Mouse (Mus musculus) MEL (cell line): ENCODE measurements around the gene Fgfr2. TPM values are rescaled to one million over a fixed set of nuclear protein-coding genes. Genes with fewer than 3 reads are reported as not detected.

Source experiments
- DNase-seq: peaks from one replicate; pipeline ENCODE4 v3.0.0; 2011; ENCODE audit warnings: low read depth, low spot score
- H3K27ac ChIP-seq: 2 replicates; pipeline ENCODE4 v1.5.1; 2012; ENCODE audit warnings: low read depth, mild to moderate bottlenecking, control low read depth, low read length, moderate library complexity; ENCODE audit not compliant: control insufficient read depth
- H3K27me3 ChIP-seq, 2 experiments: fragments of 150-350 bp in 1 of 2; sonication (generic) in 1 of 2; 2 replicates each; pipeline ENCODE4 v1.6.1; 2012; ENCODE audit warnings: low read length in 2 of 2, mild to moderate bottlenecking in 2 of 2, improper control_type of control experiment in 1 of 2, moderate library complexity in 1 of 2; ENCODE audit not compliant: insufficient read depth in 2 of 2, control insufficient read depth in 1 of 2
- H3K36me3 ChIP-seq, 2 experiments: 2 replicates each; pipeline ENCODE4 v1.6.1; 2012 to 2014; ENCODE audit warnings: low read length in 2 of 2, improper control_type of control experiment in 1 of 2, inconsistent platforms in 1 of 2, mild to moderate bottlenecking in 1 of 2; ENCODE audit not compliant: insufficient read depth in 2 of 2, control insufficient read depth in 1 of 2
- H3K4me1 ChIP-seq, 2 experiments: fragments of 150-350 bp in 1 of 2; sonication (generic) in 1 of 2; 2 replicates each; pipeline ENCODE4 v1.6.1; 2012; ENCODE audit warnings: low read length in 2 of 2, improper control_type of control experiment in 1 of 2, mild to moderate bottlenecking in 1 of 2; ENCODE audit not compliant: insufficient read depth in 2 of 2, control insufficient read depth in 1 of 2
- H3K4me3 ChIP-seq, 2 experiments: fragments of 150-350 bp in 1 of 2; sonication (generic) in 1 of 2; 2 replicates each; pipeline ENCODE4 v1.5.1; 2012; ENCODE audit warnings: low read depth in 2 of 2, low read length in 2 of 2, mild to moderate bottlenecking in 2 of 2, moderate library complexity in 2 of 2, control low read depth in 1 of 2, improper control_type of control experiment in 1 of 2; ENCODE audit not compliant: control insufficient read depth in 1 of 2, insufficient read depth in 1 of 2
- H3K79me2 ChIP-seq: 2 replicates; pipeline ENCODE4 v1.6.1; 2012; ENCODE audit warnings: mild to moderate bottlenecking, low read length, moderate library complexity; ENCODE audit not compliant: control insufficient read depth, poor library complexity, insufficient read depth
- H3K9ac ChIP-seq: 2 replicates; pipeline ENCODE4 v1.6.1; 2012; ENCODE audit warnings: low read depth, mild to moderate bottlenecking, control low read depth, low read length, moderate library complexity; ENCODE audit not compliant: control insufficient read depth, poor library complexity, severe bottlenecking
- H3K9me3 ChIP-seq: fragments of 150-350 bp; sonication (generic); replicated peaks from 2 replicates; pipeline ENCODE4 v1.6.1; 2012; ENCODE audit warnings: mild to moderate bottlenecking, low read length, improper control_type of control experiment, moderate library complexity; ENCODE audit not compliant: insufficient read depth
- CHD1 ChIP-seq: IDR thresholded peaks from 2 replicates; pipeline ENCODE4 v1.6.1; 2012; ENCODE audit warnings: low read depth, mild to moderate bottlenecking, inconsistent platforms, low read length, improper control_type of control experiment
- E2F4 ChIP-seq: IDR thresholded peaks from 2 replicates; pipeline ENCODE4 v1.6.1; 2011; ENCODE audit warnings: low read depth, low read length, improper control_type of control experiment, borderline replicate concordance
- ELF1 ChIP-seq: IDR thresholded peaks from 2 replicates; pipeline ENCODE4 v1.6.1; 2014; ENCODE audit warnings: low read depth, mild to moderate bottlenecking, inconsistent platforms, low read length, improper control_type of control experiment, moderate library complexity
- ETS1 ChIP-seq: IDR thresholded peaks from 2 replicates; pipeline ENCODE4 v1.6.1; 2012; ENCODE audit warnings: low read depth, mild to moderate bottlenecking, inconsistent platforms, low read length, improper control_type of control experiment, moderate library complexity
- GATA1 ChIP-seq: IDR thresholded peaks from 2 replicates; pipeline ENCODE4 v1.6.1; 2011; ENCODE audit warnings: low read depth, low read length, improper control_type of control experiment
- MAFK ChIP-seq: IDR thresholded peaks from 2 replicates; pipeline ENCODE4 v1.6.1; 2011; ENCODE audit warnings: low read depth, mild to moderate bottlenecking, low read length, improper control_type of control experiment, borderline replicate concordance
- MAX ChIP-seq: IDR thresholded peaks from 2 replicates; pipeline ENCODE4 v1.6.1; 2011; ENCODE audit warnings: low read length, improper control_type of control experiment
- MAZ ChIP-seq: IDR thresholded peaks from 2 replicates; pipeline ENCODE4 v1.6.1; 2012; ENCODE audit warnings: low read depth, mild to moderate bottlenecking, inconsistent platforms, low read length, improper control_type of control experiment
- MEF2A ChIP-seq: IDR thresholded peaks from 2 replicates; pipeline ENCODE4 v1.6.1; 2014; ENCODE audit warnings: low read depth, mild to moderate bottlenecking, inconsistent platforms, low read length, improper control_type of control experiment; ENCODE audit not compliant: poor library complexity, insufficient replicate concordance, severe bottlenecking; ENCODE audit errors: extremely low read depth
- MXI1 ChIP-seq: IDR thresholded peaks from 2 replicates; pipeline ENCODE4 v1.6.1; 2011; ENCODE audit warnings: mild to moderate bottlenecking, low read depth, low read length, improper control_type of control experiment
- MYC ChIP-seq: IDR thresholded peaks from 2 replicates; pipeline ENCODE4 v1.6.1; 2011; ENCODE audit warnings: low read depth, mild to moderate bottlenecking, low read length, improper control_type of control experiment, moderate library complexity
- NELFE ChIP-seq: IDR thresholded peaks from 2 replicates; pipeline ENCODE4 v1.6.1; 2011; ENCODE audit warnings: low read depth, low read length, improper control_type of control experiment
- NRF1 ChIP-seq: IDR thresholded peaks from 2 replicates; pipeline ENCODE4 v1.6.1; 2014; ENCODE audit warnings: low read depth, mild to moderate bottlenecking, inconsistent platforms, low read length, improper control_type of control experiment, moderate library complexity; ENCODE audit not compliant: poor library complexity, insufficient read depth, severe bottlenecking
- POLR2AphosphoS5 ChIP-seq: IDR thresholded peaks from 2 replicates; pipeline ENCODE4 v1.6.1; 2012; ENCODE audit warnings: low read depth, borderline replicate concordance, mild to moderate bottlenecking, inconsistent platforms, low read length, moderate library complexity, mixed read lengths
- RAD21 ChIP-seq: IDR thresholded peaks from 2 replicates; pipeline ENCODE4 v1.6.1; 2011; ENCODE audit warnings: mild to moderate bottlenecking, low read depth, low read length, improper control_type of control experiment
- RCOR1 ChIP-seq: IDR thresholded peaks from 2 replicates; pipeline ENCODE4 v1.6.1; 2012; ENCODE audit warnings: low read depth, mild to moderate bottlenecking, inconsistent platforms, low read length, improper control_type of control experiment
- SMC3 ChIP-seq: IDR thresholded peaks from 2 replicates; pipeline ENCODE4 v1.6.1; 2011; ENCODE audit warnings: low read depth, low read length, improper control_type of control experiment
- TAL1 ChIP-seq: IDR thresholded peaks from 2 replicates; pipeline ENCODE4 v1.6.1; 2012; ENCODE audit warnings: mild to moderate bottlenecking, inconsistent platforms, low read length, moderate library complexity, mixed read lengths
- UBTF ChIP-seq: IDR thresholded peaks from 2 replicates; pipeline ENCODE4 v1.6.1; 2012; ENCODE audit warnings: low read depth, mild to moderate bottlenecking, inconsistent platforms, low read length, improper control_type of control experiment, moderate library complexity, borderline replicate concordance; ENCODE audit not compliant: insufficient read depth
- USF1 ChIP-seq: IDR thresholded peaks from 2 replicates; pipeline ENCODE4 v1.6.1; 2014; ENCODE audit warnings: low read depth, mild to moderate bottlenecking, inconsistent platforms, low read length, improper control_type of control experiment, moderate library complexity
- ZKSCAN1 ChIP-seq: IDR thresholded peaks from 2 replicates; pipeline ENCODE4 v1.6.1; 2012; ENCODE audit warnings: low read depth, mild to moderate bottlenecking, inconsistent platforms, low read length, improper control_type of control experiment, moderate library complexity
- ZMIZ1 ChIP-seq: IDR thresholded peaks from 2 replicates; pipeline ENCODE4 v1.6.1; 2012; ENCODE audit warnings: low read depth, mild to moderate bottlenecking, inconsistent platforms, low read length, improper control_type of control experiment, moderate library complexity
- ZNF384 ChIP-seq: IDR thresholded peaks from 2 replicates; pipeline ENCODE4 v1.6.1; 2012; ENCODE audit warnings: low read depth, mild to moderate bottlenecking, inconsistent platforms, low read length, improper control_type of control experiment
- polyA plus RNA-seq, 2 experiments: library from polyadenylated mRNA; stranded (reverse) in 1 of 2; unstranded in 1 of 2; fragments of >175 nt in 1 of 2; fragments of >200 nt in 1 of 2; gene quantifications; 2 replicates each; pipeline versions ENCODE4 v1.2.1 to v1.2.4; 2012; ENCODE audit warnings: low replicate concordance in 2 of 2, low read depth in 1 of 2; ENCODE audit not compliant: insufficient read length in 2 of 2, insufficient read depth in 1 of 2, missing spikeins in 1 of 2
- total RNA-seq: library from RNA; depleted of rRNA; stranded (reverse); fragments of 300-350 nt; gene quantifications from 2 replicates; pipeline ENCODE4 v1.2.3, GENCODE M21; 2012

The Fgfr2 gene
- total and polyA plus RNA-seq, 3 experiments: not detected

- TF ChIP-seq UBTF (no peak), ZMIZ1 (no peak), ETS1 (no peak), RAD21 (no peak), MEF2A (no peak), NELFE (no peak)
- Histone ChIP-seq H3K27me3 (no peaks in the 10 kb centered on the region), H3K79me2 (no peaks in the 10 kb centered on the region), H3K4me1 (no peaks in the 10 kb centered on the region), H3K4me3 (no peak overlapping the region), H3K36me3 (no peaks in the 10 kb centered on the region; a peak in 1 of 4 replicates), H3K9ac (no peak overlapping the region), H3K9me3 (no peaks in the 10 kb centered on the region), H3K27ac (no peak overlapping the region)
- DNase-seq: no peak
Measured at GRCm38 (mm10) chr7:131317587-131317986, 1805.6 kb downstream of the Fgfr2 start.

- Histone ChIP-seq H3K36me3 (no peaks in the 10 kb centered on the region; a peak in 1 of 4 replicates), H3K9ac (no peak overlapping the region), H3K79me2 (no peaks in the 10 kb centered on the region), H3K27ac (no peak overlapping the region), H3K9me3 (no peaks in the 10 kb centered on the region), H3K4me3 (no peak overlapping the region)
- no peak for DNase-seq
- TF ChIP-seq USF1 (no peak), UBTF (no peak), ELF1 (no peak), ZNF384 (no peak), MAZ (no peak), MAFK (no peak), MYC (no peak), MAX (no peak), E2F4 (no peak), MEF2A (no peak), ZKSCAN1 (no peak), POLR2AphosphoS5 (no peak), RCOR1 (no peak), MXI1 (no peak), TAL1 (no peak), SMC3 (no peak), CHD1 (no peak), GATA1 (no peak), NRF1 (no peak), RAD21 (no peak)
- TF ChIP-seq, all 39 proteins: peak for 0
- no peaks in the 10 kb centered on the region for H3K4me1 ChIP-seq
- no peaks in the 10 kb centered on the region for H3K27me3 ChIP-seq
Measured at GRCm38 (mm10) chr7:131314493-131314892, 1808.7 kb downstream of the Fgfr2 start.
